Comparison of ENCODE assay signal across 21 mouse cellular contexts in genomic region chr12:94245366-94245765, GRCm38 (mm10).
"Had no signal": no experiment of that assay in that cellular context is flagged by ENCODE, and none has a peak within 500 bp of the region (broad histone marks: within the 10 kb centered on the region; RNA-seq: fewer than 3 reads in every experiment).

No protein-coding gene starts in this region.

- H3K9ac ChIP-seq: kidney, embryonic 15.5 days; limb, embryonic 15.5 days; liver, embryonic 14.5 days; liver, postnatal 0 days; lung, embryonic 14.5 days; midbrain, embryonic 13.5 days; neural tube, embryonic 13.5 days had no signal

- H3K9me3 ChIP-seq: kidney, embryonic 15.5 days; limb, embryonic 15.5 days; midbrain, embryonic 10.5 days; midbrain, embryonic 13.5 days; neural tube, embryonic 13.5 days had no signal

- H3K4me2 ChIP-seq: kidney, embryonic 15.5 days; limb, embryonic 15.5 days; liver, embryonic 11.5 days; lung, embryonic 14.5 days; midbrain, embryonic 13.5 days; neural tube, embryonic 13.5 days had no signal

- H3K4me1 ChIP-seq: kidney, embryonic 15.5 days; limb, embryonic 15.5 days; neural tube, embryonic 13.5 days had no signal

- ATAC-seq: liver, postnatal 0 days; lung, postnatal 0 days; midbrain, embryonic 13.5 days; midbrain, embryonic 16.5 days had no signal

- H3K36me3 ChIP-seq: kidney, embryonic 15.5 days; limb, embryonic 15.5 days; midbrain, embryonic 10.5 days; midbrain, embryonic 13.5 days; neural tube, embryonic 13.5 days had no signal

- DNase-seq: kidney, adult 11 months; kidney, adult 8-10 months; kidney, postnatal 14 days; kidney, postnatal 4 days; liver, postnatal 0 days; lung, embryonic 14.5 days; retina, postnatal 1 day; right cerebral cortex, postnatal 25 days; thymus, adult 18-20 months; thymus, postnatal 36 days had no signal

- H3K27ac ChIP-seq: kidney, embryonic 15.5 days; limb, embryonic 15.5 days; liver, embryonic 14.5 days; macrophage; midbrain, embryonic 10.5 days; midbrain, embryonic 13.5 days; neural tube, embryonic 13.5 days had no signal

- H3K27me3 ChIP-seq: kidney, embryonic 15.5 days; limb, embryonic 15.5 days; midbrain, embryonic 13.5 days; neural tube, embryonic 13.5 days had no signal

- H3K4me3 ChIP-seq: kidney, embryonic 15.5 days; limb, embryonic 15.5 days; midbrain, embryonic 10.5 days; midbrain, embryonic 13.5 days; myocyte; neural tube, embryonic 13.5 days had no signal
